Mouse (Mus musculus): ENCODE results near the gene Ppp2r2c.

DNA sequence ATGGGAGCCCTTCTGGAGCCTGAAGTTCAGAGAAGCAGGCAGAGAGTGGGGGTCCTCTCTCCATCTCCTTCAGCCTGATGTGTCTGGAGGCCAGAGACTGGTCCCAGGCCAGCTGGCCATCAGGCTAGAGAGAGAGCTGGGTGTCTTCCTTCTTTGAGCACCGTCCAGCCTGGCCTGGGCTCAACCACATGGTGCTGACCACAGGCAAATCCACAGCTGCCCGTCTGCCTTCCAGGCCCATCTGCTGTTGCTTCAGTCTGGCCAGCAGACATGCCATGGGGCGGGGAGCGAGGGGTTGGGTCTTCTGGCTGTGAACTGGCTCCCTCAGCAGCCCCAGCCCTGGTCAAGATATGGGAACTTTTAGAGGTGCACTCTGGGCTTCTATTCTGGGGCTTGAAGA lies 48.3 kb downstream of the Ppp2r2c start:
- TF ChIP-seq CTCF (IDR thresholded peaks at IDR 0.05; ENCODE audit: borderline replicate concordance, insufficient read depth, low read depth, low read length), result no peak
- no peak for TF ChIP-seq POLR2A (IDR thresholded peaks at IDR 0.05; ENCODE audit: borderline replicate concordance, insufficient read depth, low read length)
